ENCODE assay signal across 19 mouse cellular contexts in the genomic region with DNA sequence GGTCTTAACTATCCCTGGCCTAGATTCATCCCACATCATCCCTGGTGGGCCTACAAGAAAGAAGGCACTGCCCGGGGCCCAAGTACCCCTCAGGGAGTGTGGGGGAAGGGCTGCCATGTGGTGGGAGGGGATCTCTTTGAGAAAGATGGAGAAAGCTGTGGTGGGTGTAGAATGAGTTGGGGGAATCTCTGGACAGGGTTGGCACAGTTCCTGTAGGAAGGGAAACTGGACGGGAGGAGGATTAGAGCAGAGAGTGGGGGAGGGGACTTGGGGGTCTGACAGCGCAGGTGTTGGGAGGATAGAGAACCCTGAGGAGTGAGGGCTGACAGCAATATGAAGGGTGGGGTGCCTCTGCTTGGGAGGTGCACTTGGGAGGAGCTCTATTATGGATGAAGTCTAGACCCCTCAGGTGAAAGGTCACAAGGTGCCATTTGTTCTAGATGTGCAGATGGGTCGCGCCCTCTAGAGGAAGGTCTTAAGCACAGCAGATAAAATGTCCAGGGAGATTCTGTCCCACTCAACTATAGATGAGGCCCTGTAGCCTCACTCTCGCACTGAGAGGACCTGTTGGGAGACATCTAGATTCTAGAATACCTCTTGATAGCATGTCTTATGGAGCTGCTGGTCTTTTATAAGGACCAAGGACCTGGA. TPM values are rescaled to one million over a fixed set of nuclear protein-coding genes. Genes with fewer than 3 reads are reported as not detected.
DNase-seq lines count a peak whose midpoint lies in the region; ATAC-seq and TF ChIP-seq lines count a peak whose summit lies in the region.
"Had no signal": no experiment of that assay in that cellular context is flagged by ENCODE, and none has a peak within 500 bp of the region (broad histone marks: within the 10 kb centered on the region; RNA-seq: fewer than 3 reads in every experiment).

No protein-coding gene starts in this region.

- peak; percentile 46 for TF ChIP-seq CTCF in liver, postnatal 0 days (IDR thresholded peaks at IDR 0.05; ENCODE audit: low read depth)
- TF ChIP-seq CTCF in E14TG2a.4 (conservative IDR thresholded peaks at IDR 0.05; ENCODE audit: low read length): peak; percentile 66

- 46% methylated on average over 6 of the region's 6 CpGs for WGBS in liver, postnatal 0 days (ENCODE audit: insufficient replicate concordance)

- no peak overlapping the region for H3K27ac ChIP-seq in liver, postnatal 0 days (ENCODE audit: low read depth)
- H3K27ac ChIP-seq: embryonic facial prominence, embryonic 13.5 days; forebrain, embryonic 12.5 days; hindbrain, embryonic 13.5 days; limb, embryonic 12.5 days had no signal

- no peaks in the 10 kb centered on the region for H3K36me3 ChIP-seq in liver, postnatal 0 days (replicated peaks; ENCODE audit: insufficient read depth, low read length)
- H3K36me3 ChIP-seq in E14TG2a.4 (ENCODE audit: insufficient read depth, low read length): no peaks in the 10 kb centered on the region
- H3K36me3 ChIP-seq: embryonic facial prominence, embryonic 13.5 days; limb, embryonic 12.5 days had no signal

- H3K4me1 ChIP-seq in liver, postnatal 0 days (ENCODE audit: insufficient read depth): peaks cover 4% of the 10 kb centered on the region; the same call in 1 of the 2 replicates
- H3K4me1 ChIP-seq in E14TG2a.4 (replicated peaks; ENCODE audit: low read depth, low read length): peaks cover 41% of the 10 kb centered on the region

- peaks cover 15% of the 10 kb centered on the region for H3K27me3 ChIP-seq in liver, postnatal 0 days (ENCODE audit: insufficient read depth, low read length)
- H3K27me3 ChIP-seq in E14TG2a.4 (ENCODE audit: insufficient read depth, low read length): peaks cover 79% of the 10 kb centered on the region

- no peaks in the 10 kb centered on the region for H3K9me3 ChIP-seq in liver, postnatal 0 days (ENCODE audit: low read length)
- H3K9me3 ChIP-seq in E14TG2a.4 (ENCODE audit: low read length): no peaks in the 10 kb centered on the region
- H3K9me3 ChIP-seq: embryonic facial prominence, embryonic 13.5 days; forebrain, embryonic 12.5 days; hindbrain, embryonic 13.5 days; limb, embryonic 12.5 days had no signal

- ATAC-seq in liver, postnatal 0 days: no peak
- ATAC-seq in frontal cortex, adult (ENCODE audit: low TSS enrichment): no peak

- H3K4me2 ChIP-seq in liver, postnatal 0 days (ENCODE audit: low read depth, low read length): no peak overlapping the region
- H3K4me2 ChIP-seq: embryonic facial prominence, embryonic 13.5 days; forebrain, embryonic 12.5 days; hindbrain, embryonic 13.5 days; limb, embryonic 12.5 days; midbrain, embryonic 11.5 days had no signal

- TF ChIP-seq EP300 in liver, postnatal 0 days (IDR thresholded peaks at IDR 0.05; ENCODE audit: low read depth): no peak

- DNase-seq in cerebellum, adult 9-11 months: peak; percentile 61
- no peak for DNase-seq in cerebellum, adult 8-10 months
- DNase-seq in liver, postnatal 0 days: no peak
- no peak for DNase-seq in liver
- DNase-seq in induced T-regulatory cell, adult 2 months (ENCODE audit: low read depth): peak; percentile 16
- DNase-seq in frontal cortex, postnatal 10 days (ENCODE audit: low spot score in 2 of 2): no peak
- DNase-seq: adrenal gland, postnatal 25 days; gastrocnemius, postnatal 36 days; spleen, adult 18-20 months had no signal

- H3K4me3 ChIP-seq in liver, postnatal 0 days (ENCODE audit: low read depth, low read length): no peak overlapping the region
- no peak overlapping the region for H3K4me3 ChIP-seq in E14TG2a.4 (replicated peaks; ENCODE audit: low read length)
- H3K4me3 ChIP-seq: embryonic facial prominence, embryonic 13.5 days; forebrain, embryonic 12.5 days; hindbrain, embryonic 13.5 days; limb, embryonic 12.5 days had no signal

- H3K9ac ChIP-seq in liver, postnatal 0 days (replicated peaks): no peak overlapping the region
- H3K9ac ChIP-seq: embryonic facial prominence, embryonic 13.5 days; forebrain, embryonic 12.5 days; hindbrain, embryonic 13.5 days; limb, embryonic 12.5 days had no signal

RNA-seq across cellular contexts. Expression of a gene that starts 10.4 kb away (rescaled TPM):
- polyA plus RNA-seq in liver, postnatal 0 days (2015; fragmentation: Nextera tagmentation; extraction: Ambion mirVana): 0.89 and 1.1 TPM in 2 replicates

RNA-seq across cellular contexts. Expression of a gene that starts 23.7 kb away (rescaled TPM):
- not detected in 2 replicates for polyA plus RNA-seq in liver, postnatal 0 days (2015; fragmentation: Nextera tagmentation; extraction: Ambion mirVana)
- polyA plus RNA-seq: embryonic facial prominence, embryonic 13.5 days; heart, embryonic 14.5 days; kidney, embryonic 14.5 days; limb, embryonic 12.5 days; lung, embryonic 16.5 days had no signal

RNA-seq across cellular contexts. Expression of a gene that starts 40.2 kb away (rescaled TPM):
- 26.0 and 26.2 TPM in 2 replicates for polyA plus RNA-seq in liver, postnatal 0 days (2015; fragmentation: Nextera tagmentation; extraction: Ambion mirVana)

RNA-seq across cellular contexts. Expression of a gene that starts 52.9 kb away (rescaled TPM):
- 13.3 and 14.0 TPM in 2 replicates for polyA plus RNA-seq in liver, postnatal 0 days (2015; fragmentation: Nextera tagmentation; extraction: Ambion mirVana)

Comparison
In these comparisons a context has a peak if more than half of its experiments do, and no peak if none do; other contexts are left out.
1. DNase-seq: peak in cerebellum, adult 9-11 months (single experiment) and induced T-regulatory cell, adult 2 months (single experiment); none in cerebellum, adult 8-10 months (single experiment), liver, postnatal 0 days (single experiment), liver (single experiment) and frontal cortex, postnatal 10 days (0 of 2).